Mouse (Mus musculus) spleen, postnatal 0 days (tissue): ENCODE measurements around the gene Simc1. TPM values are rescaled to one million over a fixed set of nuclear protein-coding genes. Genes with fewer than 3 reads are reported as not detected.

Experiments
- polyA plus RNA-seq: library from polyadenylated mRNA; unstranded; fragments of >200 nt; fragmentation: Nextera tagmentation; extraction: Ambion mirVana; gene quantifications from 2 replicates; pipeline ENCODE4 v1.2.1, GENCODE M21; 2015

Gene Simc1
- 2.6 and 3.2 TPM in 2 replicates for polyA plus RNA-seq

GRCm38 (mm10) chr13:54503604-54504521 lies at the start of gene Simc1:
Gene Simc1 (plus strand): TSS chr13:54503779.

GRCm38 (mm10) chr13:54468098-54469011 lies 35.2 kb upstream of the Simc1 start, which contains the start of gene Thoc3:
Gene Thoc3 (minus strand): TSS chr13:54468849.

GRCm38 (mm10) chr13:54565201-54565581 lies 61.6 kb downstream of the Simc1 start, which contains the start of gene 4833439L19Rik:
Gene 4833439L19Rik (minus strand): TSS chr13:54565435.

GRCm38 (mm10) chr13:54574854-54575481 lies 71.4 kb downstream of the Simc1 start, which contains the start of gene Arl10:
Gene Arl10 (plus strand): TSS chr13:54575015.

GRCm38 (mm10) chr13:54589996-54590951 lies 86.7 kb downstream of the Simc1 start, which contains the start of the genes Nop16 and Higd2a:
Gene Nop16 (minus strand): TSS chr13:54590090.
Gene Higd2a (plus strand): TSS chr13:54590207.

Other genes with a start within 250 kb of the Simc1 start
- gene Cplx2, start 132.4 kb upstream of the Simc1 start, polyA plus RNA-seq: 2.8 and 3.7 TPM in 2 replicates
- gene Thoc3, start 34.9 kb upstream of the Simc1 start, polyA plus RNA-seq: 56.9 and 60.2 TPM in 2 replicates
- gene 4833439L19Rik, start 61.7 kb downstream of the Simc1 start, polyA plus RNA-seq: 32.0 and 35.6 TPM in 2 replicates
- 10.8 and 11.8 TPM in 2 replicates for gene Arl10, start 71.2 kb downstream of the Simc1 start, polyA plus RNA-seq
- gene Nop16, start 86.3 kb downstream of the Simc1 start, polyA plus RNA-seq: 53.1 and 53.4 TPM in 2 replicates
- 131 and 137 TPM in 2 replicates for gene Higd2a, start 86.4 kb downstream of the Simc1 start, polyA plus RNA-seq
- gene Cltb, start 107.6 kb downstream of the Simc1 start, polyA plus RNA-seq: 31.3 and 38.9 TPM in 2 replicates
- gene Faf2, start 118.0 kb downstream of the Simc1 start, polyA plus RNA-seq: 26.3 and 26.5 TPM in 2 replicates
- gene Rnf44, start 190.1 kb downstream of the Simc1 start, polyA plus RNA-seq: 38.5 and 44.6 TPM in 2 replicates
- gene Cdhr2, start 197.7 kb downstream of the Simc1 start, polyA plus RNA-seq: 0.02 TPM in 1 of 2 replicates, not detected in the other
- gene Gprin1, start 246.1 kb downstream of the Simc1 start, polyA plus RNA-seq: not detected in 2 replicates